Mouse (Mus musculus) spleen, adult 2 months (tissue): ENCODE data around the gene Extl1. TPM values are rescaled to one million over a fixed set of nuclear protein-coding genes. Genes with fewer than 3 reads are reported as not detected.
"Not testable (repeated sequence)": the region's sequence is repeated elsewhere in the genome, so short reads cannot be mapped to it uniquely, and the experiment has no call there.

Experiments
- DNase-seq, 2 experiments: peaks; one replicate each; pipeline versions ENCODE4 v3.0.0 to v3.0.0-alpha.2; 2012 to 2021; ENCODE audit warnings: low spot score in 2 of 2, low read depth in 1 of 2
- H3K27ac ChIP-seq: fragments of 200-500 bp; 2 replicates; pipeline ENCODE4 v1.5.1; 2012; ENCODE audit warnings: low read length, inconsistent platforms; ENCODE audit not compliant: insufficient read depth
- H3K27me3 ChIP-seq: fragments of 200-500 bp; 2 replicates; pipeline ENCODE4 v1.6.1; 2012; ENCODE audit warnings: mild to moderate bottlenecking, moderate library complexity, low read length, inconsistent platforms; ENCODE audit not compliant: control insufficient read depth, insufficient read depth
- H3K36me3 ChIP-seq: fragments of 200-500 bp; 2 replicates; pipeline ENCODE4 v1.6.1; 2012; ENCODE audit warnings: mild to moderate bottlenecking, low read length, inconsistent platforms; ENCODE audit not compliant: control insufficient read depth, insufficient read depth
- H3K4me1 ChIP-seq: fragments of 200-500 bp; 2 replicates; pipeline ENCODE4 v1.6.1; 2011; ENCODE audit warnings: inconsistent platforms; ENCODE audit not compliant: control insufficient read depth, insufficient read depth, insufficient read length
- H3K4me3 ChIP-seq: fragments of 200-500 bp; 2 replicates; pipeline ENCODE4 v1.5.1; 2011; ENCODE audit warnings: mild to moderate bottlenecking, inconsistent platforms; ENCODE audit not compliant: insufficient read depth, insufficient read length; ENCODE audit errors: extremely low read depth
- CTCF ChIP-seq: fragments of 200-500 bp; IDR thresholded peaks from 2 replicates; pipeline ENCODE4 v1.5.1; 2011; ENCODE audit warnings: mild to moderate bottlenecking, inconsistent platforms; ENCODE audit not compliant: insufficient read depth, insufficient read length, insufficient replicate concordance; ENCODE audit errors: extremely low read depth
- POLR2A ChIP-seq: fragments of 200-500 bp; IDR thresholded peaks from 2 replicates; pipeline ENCODE4 v1.6.1; 2011; ENCODE audit warnings: low read depth, low read length, inconsistent platforms
- WGBS: fragments of 180-500 bp; shearing (Covaris S2); methylation state at CpG from one replicate; pipeline ENCODE4 v1.1.7; 2018; 5-methylcytosine and 5-hydroxymethylcytosine counted together
- polyA plus RNA-seq: library from polyadenylated mRNA; depleted of rRNA; stranded (reverse); fragments of >200 nt; gene quantifications from 2 replicates; pipeline ENCODE4 v1.2.3, GENCODE M21; 2012; rRNA removed

Extl1 gene
- polyA plus RNA-seq: 7.2 and 8.5 TPM in 2 replicates

GRCm38 (mm10) chr4:134383750-134384149 lies at the start of gene Extl1:
TSS of gene Extl1 (minus strand) at chr4:134383850.
- H3K4me3 ChIP-seq, H3K27ac ChIP-seq, H3K27me3 ChIP-seq, DNase-seq, H3K36me3 ChIP-seq, H3K4me1 ChIP-seq: not testable (repeated sequence)
- WGBS: 89% methylated on average over 2 of the region's 6 CpGs

GRCm38 (mm10) chr4:134432686-134433360 lies 49.2 kb upstream of the Extl1 start:
- Histone ChIP-seq H3K4me1 (no peaks in the 10 kb centered on the region), H3K27me3 (no peaks in the 10 kb centered on the region), H3K27ac (no peak overlapping the region), H3K4me3 (no peak overlapping the region), H3K36me3 (no peaks in the 10 kb centered on the region)
- DNase-seq: no peak
- 90% methylated on average over 15 of the region's 15 CpGs for WGBS
- TF ChIP-seq CTCF: no peak

GRCm38 (mm10) chr4:134430381-134431004 lies 46.8 kb upstream of the Extl1 start:
- WGBS: 69% methylated on average over 23 of the region's 23 CpGs
- Histone ChIP-seq H3K27ac (no peak overlapping the region), H3K27me3 (no peaks in the 10 kb centered on the region), H3K36me3 (no peaks in the 10 kb centered on the region), H3K4me3 (no peak overlapping the region), H3K4me1 (no peaks in the 10 kb centered on the region)
- TF ChIP-seq CTCF: no peak
- TF ChIP-seq POLR2A: no peak
- no peak for DNase-seq

GRCm38 (mm10) chr4:134425088-134425487 lies 41.4 kb upstream of the Extl1 start:
- no peak for DNase-seq
- Histone ChIP-seq H3K27ac (no peak overlapping the region), H3K4me1 (no peaks in the 10 kb centered on the region), H3K27me3 (no peaks in the 10 kb centered on the region), H3K4me3 (no peak overlapping the region), H3K36me3 (no peaks in the 10 kb centered on the region)
- no peak for TF ChIP-seq CTCF
- TF ChIP-seq POLR2A: no peak
- WGBS: 86% methylated on average over 7 of the region's 7 CpGs

- Histone ChIP-seq H3K4me1 (no peaks in the 10 kb centered on the region), H3K4me3 (no peak overlapping the region), H3K36me3 (no peaks in the 10 kb centered on the region), H3K27ac (no peak overlapping the region), H3K27me3 (no peaks in the 10 kb centered on the region)
- TF ChIP-seq CTCF (no peak), POLR2A (no peak)
- WGBS: 89% methylated on average over 7 of the region's 7 CpGs
- no peak for DNase-seq
Measured at GRCm38 (mm10) chr4:134423949-134424348, 40.3 kb upstream of the Extl1 start.

- Histone ChIP-seq H3K4me3 (no peak overlapping the region), H3K27ac (no peak overlapping the region), H3K36me3 (no peaks in the 10 kb centered on the region), H3K27me3 (no peaks in the 10 kb centered on the region), H3K4me1 (no peaks in the 10 kb centered on the region)
- no peak for DNase-seq
- TF ChIP-seq POLR2A (no peak), CTCF (no peak)
- 88% methylated on average over 11 of the region's 11 CpGs for WGBS
Measured at GRCm38 (mm10) chr4:134421971-134422370, 38.3 kb upstream of the Extl1 start.

GRCm38 (mm10) chr4:134417111-134417510 lies 33.5 kb upstream of the Extl1 start:
- Histone ChIP-seq H3K4me1 (no peaks in the 10 kb centered on the region), H3K36me3 (no peaks in the 10 kb centered on the region), H3K27ac (no peak overlapping the region), H3K27me3 (no peaks in the 10 kb centered on the region), H3K4me3 (no peak overlapping the region)
- TF ChIP-seq POLR2A (no peak), CTCF (no peak)
- no peak for DNase-seq
- WGBS: 87% methylated on average over 7 of the region's 7 CpGs
